Mouse (Mus musculus) forebrain, embryonic 14.5 days (tissue): ENCODE data around the gene Map2k3. TPM values are rescaled to one million over a fixed set of nuclear protein-coding genes. Genes with fewer than 3 reads are reported as not detected.

Source experiments
- ATAC-seq: fragments of 200-750 bp; cut with Nextera tagmentation; 2 replicates; pipeline ENCODE4 v1.8.0; 2017; ENCODE audit warnings: mild to moderate bottlenecking, moderate library complexity
- DNase-seq: peaks from one replicate; pipeline ENCODE4 v3.0.0-alpha.2; 2015; ENCODE audit warnings: low spot score
- H3K27ac ChIP-seq: fragments of 300-500 bp; sonication (generic); 2 replicates; pipeline ENCODE4 v1.5.1; 2014; ENCODE audit warnings: low read depth, mild to moderate bottlenecking, control low read depth, low read length, moderate library complexity
- H3K27me3 ChIP-seq: fragments of 300-500 bp; sonication (generic); replicated peaks from 2 replicates; pipeline ENCODE4 v1.6.1; 2014; ENCODE audit warnings: low read length, control low read depth, mixed read lengths; ENCODE audit not compliant: control insufficient read depth, insufficient read depth
- H3K36me3 ChIP-seq: fragments of 300-500 bp; sonication (generic); 2 replicates; pipeline ENCODE4 v1.6.1; 2014; ENCODE audit warnings: low read length, control low read depth; ENCODE audit not compliant: control insufficient read depth, insufficient read depth
- H3K4me1 ChIP-seq: fragments of 300-500 bp; sonication (generic); 2 replicates; pipeline ENCODE4 v1.6.1; 2014; ENCODE audit warnings: antibody characterized with exemption, low read length, control low read depth; ENCODE audit not compliant: control insufficient read depth, insufficient read depth
- H3K4me2 ChIP-seq: fragments of 300-500 bp; sonication (generic); 2 replicates; pipeline ENCODE4 v1.6.1; 2014; ENCODE audit warnings: mild to moderate bottlenecking, control low read depth, low read length
- H3K4me3 ChIP-seq: fragments of 300-500 bp; sonication (generic); 2 replicates; pipeline ENCODE4 v1.5.1; 2014; ENCODE audit warnings: low read depth, low read length, control low read depth
- H3K9ac ChIP-seq: fragments of 300-500 bp; sonication (generic); 2 replicates; pipeline ENCODE4 v1.6.1; 2014; ENCODE audit warnings: mild to moderate bottlenecking, low read length, control low read depth, moderate library complexity
- H3K9me3 ChIP-seq: fragments of 300-500 bp; sonication (generic); replicated peaks from 2 replicates; pipeline ENCODE4 v1.6.1; 2016; ENCODE audit warnings: low read length, control low read depth, mixed read lengths; ENCODE audit not compliant: control insufficient read depth
- WGBS: fragments of 180-500 bp; shearing (Covaris S2); extraction: QIAGEN DNeasy Blood & Tissue Kit; methylation state at CpG from one replicate; pipeline ENCODE4 v1.1.7; 2014; 5-methylcytosine and 5-hydroxymethylcytosine counted together
- polyA plus RNA-seq: library from polyadenylated mRNA; unstranded; fragments of >200 nt; fragmentation: Nextera tagmentation; extraction: Ambion mirVana; gene quantifications from 2 replicates; pipeline ENCODE4 v1.2.1, GENCODE M21; 2014

Gene Map2k3
- polyA plus RNA-seq, 1 experiment from 2014 or later = 23.7 TPM

DNA sequence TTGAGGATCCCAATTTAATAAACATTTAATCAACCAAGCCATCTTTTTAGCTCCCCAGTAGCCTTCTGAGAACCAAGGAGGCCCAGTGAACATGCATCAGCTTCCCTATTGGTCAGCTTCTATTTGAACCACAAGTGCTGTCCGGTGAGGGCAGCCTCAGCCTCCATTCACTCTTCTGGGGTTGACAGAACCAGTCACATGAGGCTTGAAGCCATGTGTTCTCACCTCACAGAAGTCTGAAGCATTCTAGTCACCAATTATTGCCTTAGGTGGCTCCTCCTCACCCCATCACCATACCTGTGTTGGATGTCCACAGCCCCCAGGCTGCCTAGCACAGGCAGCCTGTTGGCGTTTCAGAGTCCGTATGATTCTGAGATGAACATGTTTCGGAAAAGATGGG, 27.1 kb downstream of the Map2k3 start:
- no peak overlapping the region for H3K4me3 ChIP-seq
- DNase-seq = no peak
- H3K4me1 ChIP-seq = no peaks in the 10 kb centered on the region
- 94% methylated on average over 4 of the region's 4 CpGs for WGBS
- H3K4me2 ChIP-seq = no peak overlapping the region
- H3K9ac ChIP-seq = no peak overlapping the region
- H3K36me3 ChIP-seq = no peaks in the 10 kb centered on the region
- H3K9me3 ChIP-seq = no peaks in the 10 kb centered on the region
- ATAC-seq = no peak
- H3K27ac ChIP-seq = no peak overlapping the region
- H3K27me3 ChIP-seq = no peaks in the 10 kb centered on the region

GRCm38 (mm10) chr11:60961176-60961575, 29.3 kb downstream of the Map2k3 start:
- 57% methylated on average over 1 of the region's 1 CpGs for WGBS

DNA sequence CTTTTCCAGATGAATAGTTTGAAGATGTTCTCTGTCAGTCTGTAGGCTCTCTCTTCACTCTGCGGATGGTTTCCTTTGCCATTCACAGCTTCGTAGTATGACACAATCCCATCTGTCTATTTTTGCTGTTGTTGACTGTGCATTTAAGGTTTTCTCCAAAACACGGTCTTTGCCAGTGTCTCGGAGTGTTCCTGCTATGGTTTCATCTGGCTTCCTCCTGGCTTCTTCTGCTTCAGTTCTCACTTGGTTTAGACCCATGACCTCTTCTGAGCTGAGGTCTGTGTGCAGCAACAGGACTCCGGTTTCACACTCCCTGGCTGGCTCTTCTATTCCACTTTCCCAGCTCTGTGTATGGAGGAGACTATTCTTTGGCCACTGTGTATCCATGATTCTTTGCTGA, 30.9 kb downstream of the Map2k3 start:
- peak; percentile 28 for DNase-seq
- no peaks in the 10 kb centered on the region for H3K27me3 ChIP-seq

More at GRCm38 (mm10) chr11:60961176-60961575, 29.3 kb downstream of the Map2k3 start:
- DNase-seq (no peak), ATAC-seq (no peak)
- no peaks in the 10 kb centered on the region for H3K9me3 ChIP-seq
- H3K27me3 ChIP-seq = no peaks in the 10 kb centered on the region
- H3K4me3 ChIP-seq = no peak overlapping the region
- H3K27ac ChIP-seq = no peak overlapping the region
- H3K9ac ChIP-seq = no peak overlapping the region
- no peak overlapping the region for H3K4me2 ChIP-seq
- H3K36me3 ChIP-seq = no peaks in the 10 kb centered on the region
- H3K4me1 ChIP-seq = no peaks in the 10 kb centered on the region

DNA sequence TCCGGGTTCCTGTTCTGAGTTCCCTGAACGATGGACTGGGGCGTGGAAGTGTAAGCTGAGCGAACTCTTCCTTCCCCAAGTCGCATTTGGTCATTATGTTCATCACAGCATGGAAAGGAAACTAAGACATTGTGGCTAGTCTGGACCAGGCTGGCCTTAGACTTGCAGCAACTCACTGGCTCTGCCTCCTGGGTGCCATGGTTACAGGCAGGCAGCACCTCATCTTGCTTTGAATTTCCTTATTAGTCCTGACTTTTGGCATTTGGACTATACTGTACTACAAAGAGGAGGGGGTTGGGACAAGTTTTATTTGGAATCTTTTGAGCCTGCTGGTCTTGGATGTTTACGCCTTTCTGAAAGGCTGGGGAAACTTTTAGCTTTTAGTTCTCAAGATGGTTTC, 35.1 kb downstream of the Map2k3 start:
- H3K9ac ChIP-seq = no peak overlapping the region
- no peak for ATAC-seq
- 56% methylated on average over 6 of the region's 6 CpGs for WGBS

More for the DNA sequence above, 30.9 kb downstream of the Map2k3 start:
- H3K4me1 ChIP-seq = no peaks in the 10 kb centered on the region
- H3K9ac ChIP-seq = no peak overlapping the region
- no peak overlapping the region for H3K27ac ChIP-seq
- no peak overlapping the region for H3K4me3 ChIP-seq
- no peak overlapping the region for H3K4me2 ChIP-seq
- ATAC-seq = no peak
- no peaks in the 10 kb centered on the region for H3K9me3 ChIP-seq
- H3K36me3 ChIP-seq = no peaks in the 10 kb centered on the region
- 72% methylated on average over 5 of the region's 5 CpGs for WGBS

DNA sequence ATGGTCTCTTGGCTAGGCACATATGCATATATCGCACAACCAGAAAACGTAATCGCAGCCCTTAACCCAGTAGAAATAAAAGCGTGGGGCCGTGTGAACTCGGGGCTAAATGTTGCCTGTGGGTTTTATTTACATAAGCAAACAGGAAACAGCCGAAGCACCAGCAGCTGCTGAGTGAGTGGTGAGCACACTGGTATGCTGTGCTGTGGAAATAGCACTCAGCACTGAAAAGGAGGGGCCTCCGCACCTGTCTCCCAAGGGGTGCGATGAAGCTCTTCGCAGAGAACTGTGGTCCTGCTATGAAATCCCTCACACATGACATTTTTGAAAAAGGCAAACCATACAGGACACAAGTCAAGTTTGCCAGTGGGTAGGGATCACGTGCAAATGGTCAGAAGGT, 43.3 kb downstream of the Map2k3 start:
- Histone ChIP-seq H3K27ac (no peak overlapping the region), H3K27me3 (no peaks in the 10 kb centered on the region), H3K36me3 (no peaks in the 10 kb centered on the region), H3K4me3 (no peak overlapping the region), H3K4me2 (no peak overlapping the region), H3K9me3 (no peaks in the 10 kb centered on the region), H3K9ac (no peak overlapping the region), H3K4me1 (no peaks in the 10 kb centered on the region)
- WGBS = 90% methylated on average over 11 of the region's 11 CpGs
- DNase-seq (no peak), ATAC-seq (no peak)

More for the DNA sequence above, 35.1 kb downstream of the Map2k3 start:
- Histone ChIP-seq H3K27me3 (no peaks in the 10 kb centered on the region), H3K4me2 (no peak overlapping the region), H3K36me3 (no peaks in the 10 kb centered on the region), H3K4me3 (no peak overlapping the region), H3K4me1 (no peaks in the 10 kb centered on the region), H3K9me3 (no peaks in the 10 kb centered on the region), H3K27ac (no peak overlapping the region)
- DNase-seq = no peak

DNA sequence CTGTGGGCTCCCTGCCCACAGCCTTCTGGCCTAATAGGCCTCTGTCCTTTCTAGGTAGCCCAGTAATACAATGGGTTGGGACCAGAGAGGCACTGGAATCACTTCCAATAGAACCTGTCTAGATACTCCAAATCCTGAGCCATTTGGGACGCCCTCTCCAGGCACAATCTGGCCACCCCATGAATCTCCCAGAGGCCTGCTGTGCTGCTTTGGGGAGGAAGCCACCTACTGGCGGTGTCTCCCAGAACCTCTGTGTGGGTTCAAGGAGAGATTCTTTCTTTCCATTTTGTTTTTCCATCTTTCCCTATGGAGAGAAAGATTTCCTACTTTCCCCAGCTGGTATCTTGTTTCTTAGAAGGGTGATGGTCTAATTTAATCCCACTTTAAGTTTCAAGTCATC, 44.4 kb downstream of the Map2k3 start:
- Histone ChIP-seq H3K36me3 (no peaks in the 10 kb centered on the region), H3K4me1 (no peaks in the 10 kb centered on the region), H3K4me2 (no peak overlapping the region), H3K27ac (no peak overlapping the region), H3K9me3 (no peaks in the 10 kb centered on the region), H3K9ac (no peak overlapping the region), H3K27me3 (no peaks in the 10 kb centered on the region), H3K4me3 (no peak overlapping the region)
- DNase-seq = no peak
- WGBS = 74% methylated on average over 2 of the region's 2 CpGs
- ATAC-seq = no peak

DNA sequence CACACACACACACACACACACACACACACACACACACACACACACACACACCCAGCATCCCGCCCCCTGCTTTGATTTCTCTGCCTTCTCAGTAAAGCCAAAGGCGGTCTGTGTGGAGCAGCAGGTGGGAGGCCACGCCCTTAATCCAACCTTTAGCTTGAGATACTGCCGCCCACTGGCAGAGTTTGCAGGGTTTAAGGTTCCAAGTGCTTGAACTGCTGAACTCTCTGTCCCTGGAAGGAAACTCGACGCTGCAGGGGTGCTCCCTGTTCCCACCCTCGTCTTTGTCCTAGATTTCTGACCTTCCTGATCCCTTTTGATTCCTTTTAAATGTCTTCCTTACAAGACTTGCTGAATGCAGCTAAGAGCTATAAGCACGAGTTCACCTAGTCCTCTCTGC, 44.9 kb downstream of the Map2k3 start:
- Histone ChIP-seq H3K36me3 (no peaks in the 10 kb centered on the region), H3K4me2 (no peak overlapping the region), H3K4me3 (no peak overlapping the region), H3K27me3 (no peaks in the 10 kb centered on the region), H3K9ac (no peak overlapping the region), H3K9me3 (no peaks in the 10 kb centered on the region), H3K4me1 (no peaks in the 10 kb centered on the region), H3K27ac (no peak overlapping the region)
- peak; percentile 23 for DNase-seq
- ATAC-seq = no peak
- 9% methylated on average over 8 of the region's 8 CpGs for WGBS

DNA sequence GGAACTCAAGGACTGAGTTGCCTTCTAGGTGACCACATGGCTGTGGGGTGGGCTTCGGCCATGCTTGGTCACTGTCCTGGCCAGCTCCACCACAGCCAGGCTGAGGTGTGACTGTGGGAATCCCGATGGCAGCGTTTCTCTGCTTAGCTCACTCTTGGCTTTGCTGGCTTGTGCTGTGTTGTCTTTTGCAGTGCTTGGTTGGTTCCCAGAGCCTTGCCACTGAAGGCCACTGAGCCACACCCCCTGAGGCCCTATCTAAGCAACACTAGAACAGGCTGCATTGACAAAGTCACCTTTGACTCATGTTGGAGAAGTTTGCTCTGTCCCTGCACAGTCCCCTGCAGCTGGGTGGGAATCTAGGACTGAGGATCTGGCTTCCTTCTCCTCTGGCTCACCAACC, 45.3 kb downstream of the Map2k3 start:
- H3K9me3 ChIP-seq = no peaks in the 10 kb centered on the region
- H3K27me3 ChIP-seq = no peaks in the 10 kb centered on the region
- H3K9ac ChIP-seq = no peak overlapping the region
- DNase-seq (no peak), ATAC-seq (no peak)
- H3K4me3 ChIP-seq = no peak overlapping the region
- H3K27ac ChIP-seq = no peak overlapping the region
- H3K4me1 ChIP-seq = no peaks in the 10 kb centered on the region
- WGBS = 42% methylated on average over 3 of the region's 3 CpGs
- H3K4me2 ChIP-seq = no peak overlapping the region
- H3K36me3 ChIP-seq = no peaks in the 10 kb centered on the region

- H3K4me1 ChIP-seq = no peaks in the 10 kb centered on the region
- WGBS = 75% methylated on average over 2 of the region's 2 CpGs
- H3K4me2 ChIP-seq = no peak overlapping the region
- H3K36me3 ChIP-seq = no peaks in the 10 kb centered on the region
- no peak for DNase-seq
- no peaks in the 10 kb centered on the region for H3K9me3 ChIP-seq
- no peak overlapping the region for H3K9ac ChIP-seq
- ATAC-seq = no peak
- H3K27ac ChIP-seq = no peak overlapping the region
- no peaks in the 10 kb centered on the region for H3K27me3 ChIP-seq
- no peak overlapping the region for H3K4me3 ChIP-seq
Measured at GRCm38 (mm10) chr11:60978658-60979057, 46.8 kb downstream of the Map2k3 start.
